Mouse (Mus musculus) intestine, embryonic 16.5 days (tissue): Measurements from ENCODE around the gene Neurog1. TPM values are rescaled to one million over a fixed set of nuclear protein-coding genes. Genes with fewer than 3 reads are reported as not detected.

ENCODE experiments used
- ATAC-seq: fragments of 200-750 bp; cut with Nextera tagmentation; 2 replicates; pipeline ENCODE4 v1.8.0; 2017; ENCODE audit warnings: moderate TSS enrichment, moderate library complexity
- H3K27ac ChIP-seq: fragments of 300-500 bp; sonication (generic); 2 replicates; pipeline ENCODE4 v1.5.1; 2014; ENCODE audit warnings: mild to moderate bottlenecking, low read length
- H3K27me3 ChIP-seq: fragments of 300-500 bp; sonication (generic); replicated peaks from 2 replicates; pipeline ENCODE4 v1.6.1; 2014; ENCODE audit warnings: low read length, control low read depth, mixed read lengths; ENCODE audit not compliant: control insufficient read depth, insufficient read depth
- H3K36me3 ChIP-seq: fragments of 300-500 bp; sonication (generic); 2 replicates; pipeline ENCODE4 v1.6.1; 2014; ENCODE audit warnings: low read length, control low read depth; ENCODE audit not compliant: control insufficient read depth, insufficient read depth
- H3K4me1 ChIP-seq: fragments of 300-500 bp; sonication (generic); 2 replicates; pipeline ENCODE4 v1.6.1; 2014; ENCODE audit warnings: low read length, control low read depth, mixed read lengths; ENCODE audit not compliant: control insufficient read depth, insufficient read depth
- H3K4me2 ChIP-seq: fragments of 300-500 bp; sonication (generic); 2 replicates; pipeline ENCODE4 v1.6.1; 2014; ENCODE audit warnings: low read depth, low read length, control low read depth
- H3K4me3 ChIP-seq: fragments of 300-500 bp; sonication (generic); 2 replicates; pipeline ENCODE4 v1.5.1; 2014; ENCODE audit warnings: mild to moderate bottlenecking, low read length
- H3K9ac ChIP-seq: fragments of 300-500 bp; sonication (generic); 2 replicates; pipeline ENCODE4 v1.6.1; 2014; ENCODE audit warnings: low read depth, low read length
- H3K9me3 ChIP-seq: fragments of 300-500 bp; sonication (generic); 2 replicates; pipeline ENCODE4 v1.6.1; 2016; ENCODE audit warnings: low read length, control low read depth; ENCODE audit not compliant: control insufficient read depth
- WGBS: fragments of 180-500 bp; shearing (Covaris S2); extraction: QIAGEN DNeasy Blood & Tissue Kit; methylation state at CpG from one replicate; pipeline ENCODE4 v1.1.7; 2014; 5-methylcytosine and 5-hydroxymethylcytosine counted together
- polyA plus RNA-seq: library from polyadenylated mRNA; unstranded; fragments of >200 nt; fragmentation: Nextera tagmentation; extraction: Ambion mirVana; gene quantifications from 2 replicates; pipeline ENCODE4 v1.2.1, GENCODE M21; 2015

The Neurog1 gene
- polyA plus RNA-seq, 1 experiment from 2014 or later, result not detected

DNA sequence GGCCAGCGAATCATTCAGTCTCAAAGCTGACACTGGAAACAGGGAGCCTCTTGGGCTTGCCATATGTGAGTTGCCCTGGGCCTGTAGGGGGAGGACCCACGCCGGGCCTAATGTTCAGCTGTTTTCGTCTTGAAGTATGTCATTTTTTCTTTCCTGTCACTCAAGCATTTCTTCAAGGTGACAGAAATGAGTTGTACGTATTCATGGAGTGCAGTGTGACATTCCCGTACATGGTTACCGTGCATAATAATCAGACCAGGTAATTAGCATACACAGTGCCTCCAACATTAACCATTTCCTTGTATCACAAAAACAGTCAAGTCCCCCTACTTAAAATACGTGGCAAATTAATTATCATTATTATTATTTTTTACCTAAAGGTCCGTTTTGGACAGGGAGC is 35.1 kb upstream of the Neurog1 start:
- peaks cover 5% of the 10 kb centered on the region; the same call in 1 of the 2 replicates for H3K27me3 ChIP-seq
- H3K9ac ChIP-seq, result no peak overlapping the region
- 79% methylated on average over 9 of the region's 9 CpGs for WGBS
- H3K4me1 ChIP-seq, result no peaks in the 10 kb centered on the region
- H3K4me2 ChIP-seq, result no peak overlapping the region
- H3K36me3 ChIP-seq, result no peaks in the 10 kb centered on the region; the same call in 1 of the 2 replicates
- no peak overlapping the region for H3K4me3 ChIP-seq
- H3K9me3 ChIP-seq, result 0 out of 2 replicates have a peak, but pooled peaks cover 4% of the 10 kb centered on the region
- H3K27ac ChIP-seq, result no peak overlapping the region
- ATAC-seq, result no peak

GRCm38 (mm10) chr13:56283321-56283720 is 31.4 kb upstream of the Neurog1 start:
- Histone ChIP-seq H3K9me3 (no peaks in the 10 kb centered on the region), H3K27ac (no peak overlapping the region), H3K27me3 (no peaks in the 10 kb centered on the region; the same call in none of the 2 replicates), H3K9ac (no peak overlapping the region), H3K4me1 (no peaks in the 10 kb centered on the region), H3K4me2 (no peak overlapping the region), H3K36me3 (no peaks in the 10 kb centered on the region; the same call in 1 of the 2 replicates), H3K4me3 (no peak overlapping the region)
- no peak for ATAC-seq
- 91% methylated on average over 13 of the region's 13 CpGs for WGBS

DNA sequence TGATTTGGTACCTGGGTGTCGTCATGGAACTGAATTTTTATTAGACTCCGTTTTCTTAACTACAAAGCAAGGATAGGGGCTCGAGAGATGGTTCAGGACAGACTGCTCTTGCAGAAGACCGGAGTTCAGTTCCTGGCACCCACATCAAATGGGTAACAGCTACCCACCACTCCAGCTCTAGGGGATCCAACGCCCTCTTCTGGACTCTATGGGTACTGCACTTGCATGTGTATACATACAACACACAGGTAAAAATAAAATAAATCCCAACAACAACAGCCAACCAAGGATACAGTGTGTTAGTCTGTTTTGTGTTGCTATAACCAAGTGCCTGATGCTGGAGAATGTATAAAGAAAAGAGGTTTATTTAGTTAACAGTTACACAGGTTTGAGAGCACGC is 28.4 kb upstream of the Neurog1 start:
- Histone ChIP-seq H3K27me3 (no peaks in the 10 kb centered on the region; the same call in 1 of the 2 replicates), H3K4me2 (no peak overlapping the region), H3K9me3 (no peaks in the 10 kb centered on the region), H3K4me1 (no peaks in the 10 kb centered on the region), H3K27ac (no peak overlapping the region), H3K4me3 (no peak overlapping the region), H3K36me3 (no peaks in the 10 kb centered on the region), H3K9ac (no peak overlapping the region)
- WGBS, result 76% methylated on average over 6 of the region's 6 CpGs
- ATAC-seq, result no peak

- peak; percentile 68; the same call in 1 of the 2 replicates for ATAC-seq
- no peaks in the 10 kb centered on the region; the same call in 1 of the 2 replicates for H3K27me3 ChIP-seq
- H3K9me3 ChIP-seq, result no peaks in the 10 kb centered on the region
- H3K4me1 ChIP-seq, result no peaks in the 10 kb centered on the region
- H3K4me3 ChIP-seq, result no peak overlapping the region
- H3K9ac ChIP-seq, result no peak overlapping the region
- no peak overlapping the region for H3K4me2 ChIP-seq
- H3K27ac ChIP-seq, result no peak overlapping the region
- H3K36me3 ChIP-seq, result no peaks in the 10 kb centered on the region
- WGBS, result 15% methylated on average over 8 of the region's 8 CpGs
Measured at GRCm38 (mm10) chr13:56279439-56279838, 27.5 kb upstream of the Neurog1 start.

DNA sequence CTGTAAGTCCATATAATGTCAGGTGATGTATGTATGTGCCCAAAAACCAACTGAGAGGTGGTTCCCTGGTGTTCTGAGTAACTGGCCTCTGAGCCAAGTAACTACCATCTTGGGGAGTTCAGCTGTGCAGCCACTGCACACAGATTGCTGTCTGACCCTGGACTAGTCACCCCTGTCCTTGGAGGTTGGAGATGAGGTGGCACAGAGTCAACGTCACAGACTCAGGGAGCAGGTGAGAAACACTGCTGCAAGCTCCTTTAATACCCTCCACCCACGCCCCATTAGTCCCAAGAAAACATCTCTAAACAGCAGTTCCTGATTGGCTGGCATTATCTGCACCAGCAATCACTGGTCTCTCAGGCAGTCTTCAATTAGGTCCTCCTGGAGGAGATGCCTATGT is 23.2 kb upstream of the Neurog1 start:
- no peaks in the 10 kb centered on the region; the same call in 1 of the 2 replicates for H3K27me3 ChIP-seq
- H3K4me2 ChIP-seq, result no peak overlapping the region
- no peak overlapping the region for H3K9ac ChIP-seq
- H3K36me3 ChIP-seq, result no peaks in the 10 kb centered on the region
- no peaks in the 10 kb centered on the region for H3K4me1 ChIP-seq
- 54% methylated on average over 2 of the region's 2 CpGs for WGBS
- ATAC-seq, result no peak
- peaks cover 8% of the 10 kb centered on the region for H3K9me3 ChIP-seq
- H3K4me3 ChIP-seq, result no peak overlapping the region
- H3K27ac ChIP-seq, result no peak overlapping the region

GRCm38 (mm10) chr13:56270124-56270523 is 18.2 kb upstream of the Neurog1 start:
- ATAC-seq, result no peak
- WGBS, result 57% methylated on average over 13 of the region's 13 CpGs

DNA sequence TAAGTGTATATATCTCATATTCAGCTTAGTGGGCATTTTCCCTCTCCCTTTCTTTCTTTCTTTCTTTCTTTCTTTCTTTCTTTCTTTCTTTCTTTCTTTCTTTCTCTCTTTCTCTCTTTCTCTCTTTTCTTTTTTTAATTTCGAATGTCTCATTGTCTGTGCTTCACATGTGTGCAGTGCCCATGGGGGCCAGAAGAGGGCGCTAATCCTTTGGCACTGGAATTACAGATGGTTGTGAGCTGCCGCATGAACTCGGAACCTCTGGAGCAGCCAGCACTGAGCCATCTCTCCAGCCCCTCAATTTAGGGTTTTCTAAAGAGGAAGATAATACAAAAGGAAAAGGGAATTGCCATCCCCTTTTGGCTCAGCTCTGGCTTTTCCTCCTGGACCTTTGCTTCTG is 15.4 kb upstream of the Neurog1 start:
- no peak for ATAC-seq
- Histone ChIP-seq H3K27me3 (peaks cover 14% of the 10 kb centered on the region; the same call in 1 of the 2 replicates), H3K36me3 (no peaks in the 10 kb centered on the region), H3K27ac (no peak overlapping the region), H3K9ac (no peak overlapping the region), H3K9me3 (peaks cover 8% of the 10 kb centered on the region), H3K4me2 (no peak overlapping the region), H3K4me3 (no peak overlapping the region), H3K4me1 (no peaks in the 10 kb centered on the region)
- 78% methylated on average over 4 of the region's 4 CpGs for WGBS

More at GRCm38 (mm10) chr13:56270124-56270523, 18.2 kb upstream of the Neurog1 start:
- Histone ChIP-seq H3K27me3 (peaks cover 7% of the 10 kb centered on the region; the same call in 1 of the 2 replicates), H3K36me3 (no peaks in the 10 kb centered on the region), H3K4me1 (no peaks in the 10 kb centered on the region), H3K4me3 (no peak overlapping the region), H3K9ac (no peak overlapping the region), H3K9me3 (peaks cover 8% of the 10 kb centered on the region), H3K27ac (no peak overlapping the region), H3K4me2 (no peak overlapping the region)

DNA sequence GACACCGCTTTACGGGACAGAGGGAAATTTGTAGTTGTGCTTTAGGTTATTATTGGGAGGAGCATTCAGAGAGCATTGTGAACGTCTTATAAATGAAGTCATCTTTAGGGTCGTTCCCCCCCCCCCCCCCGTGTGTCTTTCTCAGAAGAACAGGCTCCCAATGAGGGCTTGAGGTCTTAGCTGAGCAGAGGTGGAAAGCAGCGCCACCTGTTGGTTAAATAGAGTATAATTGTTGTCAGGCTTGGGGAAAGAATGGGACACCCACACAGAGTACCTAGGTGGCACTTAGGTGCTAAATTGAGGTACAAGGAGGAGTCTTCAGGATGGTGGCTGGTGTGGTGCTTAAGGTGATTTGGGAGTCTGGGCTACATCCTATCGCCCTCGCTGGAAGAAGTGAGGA is 14.5 kb upstream of the Neurog1 start:
- no peaks in the 10 kb centered on the region for H3K36me3 ChIP-seq
- peaks cover 6% of the 10 kb centered on the region for H3K9me3 ChIP-seq
- no peak for ATAC-seq
- no peak overlapping the region for H3K27ac ChIP-seq
- peaks cover 24% of the 10 kb centered on the region; the same call in 1 of the 2 replicates for H3K27me3 ChIP-seq
- no peak overlapping the region for H3K9ac ChIP-seq
- H3K4me1 ChIP-seq, result no peaks in the 10 kb centered on the region
- H3K4me3 ChIP-seq, result no peak overlapping the region
- H3K4me2 ChIP-seq, result no peak overlapping the region
- WGBS, result 37% methylated on average over 8 of the region's 8 CpGs

- H3K27ac ChIP-seq, result no peak overlapping the region
- no peaks in the 10 kb centered on the region for H3K9me3 ChIP-seq
- ATAC-seq, result no peak
- H3K9ac ChIP-seq, result no peak overlapping the region
- H3K4me1 ChIP-seq, result no peaks in the 10 kb centered on the region
- WGBS, result 61% methylated on average over 5 of the region's 5 CpGs
- no peaks in the 10 kb centered on the region for H3K36me3 ChIP-seq
- H3K4me3 ChIP-seq, result no peak overlapping the region
- H3K4me2 ChIP-seq, result no peak overlapping the region
- peaks cover 31% of the 10 kb centered on the region for H3K27me3 ChIP-seq
Measured at GRCm38 (mm10) chr13:56265661-56266060, 13.7 kb upstream of the Neurog1 start.

DNA sequence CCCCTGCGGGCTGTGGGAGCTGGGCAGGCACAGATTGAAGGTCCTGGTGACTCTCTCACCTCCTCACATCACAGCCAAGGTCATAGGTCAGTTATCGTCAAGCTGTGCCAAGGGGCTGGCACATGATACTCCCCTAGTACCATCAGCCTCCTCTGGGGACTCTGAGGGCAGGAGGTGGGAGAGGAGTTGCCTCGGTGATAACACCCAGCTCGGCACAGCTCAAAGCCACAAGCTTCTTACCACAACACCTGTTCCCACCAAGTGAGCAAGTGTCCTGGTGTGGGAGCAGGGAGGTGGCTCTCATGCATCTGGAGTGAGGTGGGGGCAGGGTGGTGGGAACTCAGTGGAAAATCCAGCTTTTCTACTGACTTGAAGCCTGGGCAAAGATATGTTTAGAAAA is 10.3 kb upstream of the Neurog1 start:
- H3K4me2 ChIP-seq, result no peak overlapping the region
- H3K4me3 ChIP-seq, result no peak overlapping the region
- no peaks in the 10 kb centered on the region for H3K9me3 ChIP-seq
- H3K4me1 ChIP-seq, result peaks cover 9% of the 10 kb centered on the region
- H3K9ac ChIP-seq, result no peak overlapping the region
- H3K27ac ChIP-seq, result no peak overlapping the region
- no peaks in the 10 kb centered on the region for H3K36me3 ChIP-seq
- 54% methylated on average over 4 of the region's 4 CpGs for WGBS
- ATAC-seq, result no peak
- peaks cover 63% of the 10 kb centered on the region for H3K27me3 ChIP-seq
